Mouse (Mus musculus): Measurements from ENCODE around the gene Tcte1. TPM values are rescaled to one million over a fixed set of nuclear protein-coding genes. Genes with fewer than 3 reads are reported as not detected.

Gene Tcte1
- polyA plus RNA-seq, 1 experiment from 2014 or later: 6.0 TPM

GRCm38 (mm10) chr17:45551249-45551796 is 28.1 kb downstream of the Tcte1 start:
- Histone ChIP-seq H3K36me3 (replicated peaks) (peaks cover 4% of the 10 kb centered on the region; the same call in 1 of the 2 replicates), H3K4me3 (no peak overlapping the region), H3K27me3 (replicated peaks) (peaks cover 16% of the 10 kb centered on the region), H3K9me3 (no peaks in the 10 kb centered on the region), H3K4me1 (peaks cover 46% of the 10 kb centered on the region), H3K4me2 (no peak overlapping the region), H3K9ac (no peak overlapping the region), H3K27ac (no peak overlapping the region)
- no peak for ATAC-seq (replicated peaks)
- WGBS: 44% methylated on average over 7 of the region's 7 CpGs

GRCm38 (mm10) chr17:45551816-45552451 is 28.7 kb downstream of the Tcte1 start:
- H3K4me2 ChIP-seq: no peak overlapping the region
- H3K9ac ChIP-seq: no peak overlapping the region
- H3K27me3 ChIP-seq (replicated peaks): peaks cover 12% of the 10 kb centered on the region; the same call in 1 of the 2 replicates
- no peak overlapping the region for H3K4me3 ChIP-seq
- ATAC-seq (replicated peaks): peak; percentile 10; the same call in 1 of the 2 replicates
- H3K27ac ChIP-seq: no peak overlapping the region
- H3K9me3 ChIP-seq: no peaks in the 10 kb centered on the region
- H3K36me3 ChIP-seq (replicated peaks): no peaks in the 10 kb centered on the region
- WGBS: 3% methylated on average over 8 of the region's 8 CpGs
- H3K4me1 ChIP-seq: peaks cover 49% of the 10 kb centered on the region

GRCm38 (mm10) chr17:45553065-45553464 is 29.8 kb downstream of the Tcte1 start:
- Histone ChIP-seq H3K4me2 (no peak overlapping the region), H3K9me3 (no peaks in the 10 kb centered on the region), H3K4me3 (no peak overlapping the region), H3K9ac (no peak overlapping the region), H3K27ac (no peak overlapping the region), H3K27me3 (replicated peaks) (peaks cover 5% of the 10 kb centered on the region; the same call in 1 of the 2 replicates), H3K4me1 (peaks cover 38% of the 10 kb centered on the region), H3K36me3 (replicated peaks) (no peaks in the 10 kb centered on the region)
- ATAC-seq (replicated peaks): no peak
- WGBS: 85% methylated on average over 3 of the region's 3 CpGs

- no peak for ATAC-seq (replicated peaks)
Measured at GRCm38 (mm10) chr17:45554420-45554819, 31.2 kb downstream of the Tcte1 start.

GRCm38 (mm10) chr17:45555452-45556106 is 32.3 kb downstream of the Tcte1 start, which contains the start of gene Nfkbie:
Gene Nfkbie, plus strand, starts transcription at chr17:45555703.
- Histone ChIP-seq H3K36me3 (replicated peaks) (no peaks in the 10 kb centered on the region), H3K4me3 (peak within 1 kb of the TSS; percentile 53), H3K4me1 (peaks cover 25% of the 10 kb centered on the region), H3K9ac (peak within 1 kb of the TSS; percentile 53), H3K27ac (no peak within 1 kb of the TSS), H3K4me2 (peak within 1 kb of the TSS; percentile 94), H3K9me3 (no peaks in the 10 kb centered on the region), H3K27me3 (replicated peaks) (peaks cover 5% of the 10 kb centered on the region; the same call in 1 of the 2 replicates)
- WGBS: under 1% methylated on average over 45 of the region's 45 CpGs
- peak; percentile 68 for ATAC-seq (replicated peaks)

More at GRCm38 (mm10) chr17:45554420-45554819, 31.2 kb downstream of the Tcte1 start:
- Histone ChIP-seq H3K27ac (no peak overlapping the region), H3K27me3 (replicated peaks) (peaks cover 5% of the 10 kb centered on the region; the same call in 1 of the 2 replicates), H3K36me3 (replicated peaks) (no peaks in the 10 kb centered on the region), H3K4me1 (peaks cover 34% of the 10 kb centered on the region), H3K4me3 (no peak overlapping the region), H3K9me3 (no peaks in the 10 kb centered on the region), H3K9ac (no peak overlapping the region), H3K4me2 (no peak overlapping the region)
- WGBS: 57% methylated on average over 1 of the region's 1 CpGs

GRCm38 (mm10) chr17:45556107-45556489 is 32.9 kb downstream of the Tcte1 start:
- peaks cover 5% of the 10 kb centered on the region; the same call in 1 of the 2 replicates for H3K27me3 ChIP-seq (replicated peaks)
- WGBS: 2% methylated on average over 14 of the region's 14 CpGs
- H3K27ac ChIP-seq: no peak overlapping the region
- H3K4me1 ChIP-seq: peaks cover 25% of the 10 kb centered on the region
- H3K4me2 ChIP-seq: peak overlapping the region; percentile 94
- H3K9ac ChIP-seq: peak overlapping the region; percentile 53
- no peaks in the 10 kb centered on the region for H3K36me3 ChIP-seq (replicated peaks)
- no peak for ATAC-seq (replicated peaks)
- H3K4me3 ChIP-seq: peak overlapping the region; percentile 53
- no peaks in the 10 kb centered on the region for H3K9me3 ChIP-seq

- no peak overlapping the region for H3K9ac ChIP-seq
- H3K4me3 ChIP-seq: peak overlapping the region; percentile 53; the same call in 1 of the 2 replicates
- whole genome bisulfite sequencing: 78% methylated on average over 3 of the region's 3 CpGs
- peaks cover 5% of the 10 kb centered on the region; the same call in 1 of the 2 replicates for H3K27me3 ChIP-seq (replicated peaks)
- H3K4me1 ChIP-seq: peaks cover 20% of the 10 kb centered on the region
- H3K4me2 ChIP-seq: peak overlapping the region; percentile 94
- no peaks in the 10 kb centered on the region for H3K36me3 ChIP-seq (replicated peaks)
- no peak overlapping the region for H3K27ac ChIP-seq
- ATAC-seq (replicated peaks): no peak
- no peaks in the 10 kb centered on the region for H3K9me3 ChIP-seq
Measured at GRCm38 (mm10) chr17:45556514-45557245, 33.4 kb downstream of the Tcte1 start.

GRCm38 (mm10) chr17:45557246-45557824 is 34.1 kb downstream of the Tcte1 start:
- H3K36me3 ChIP-seq (replicated peaks): no peaks in the 10 kb centered on the region
- H3K9me3 ChIP-seq: no peaks in the 10 kb centered on the region
- no peak overlapping the region for H3K9ac ChIP-seq
- H3K4me2 ChIP-seq: no peak overlapping the region
- peaks cover 5% of the 10 kb centered on the region; the same call in 1 of the 2 replicates for H3K27me3 ChIP-seq (replicated peaks)
- ATAC-seq (replicated peaks): no peak
- H3K4me1 ChIP-seq: peaks cover 16% of the 10 kb centered on the region
- 70% methylated on average over 7 of the region's 7 CpGs for WGBS
- no peak overlapping the region for H3K27ac ChIP-seq
- no peak overlapping the region for H3K4me3 ChIP-seq

GRCm38 (mm10) chr17:45557998-45558862 is 35.0 kb downstream of the Tcte1 start:
- ATAC-seq (replicated peaks): no peak
- Histone ChIP-seq H3K27me3 (replicated peaks) (peaks cover 5% of the 10 kb centered on the region; the same call in 1 of the 2 replicates), H3K4me3 (no peak overlapping the region), H3K27ac (no peak overlapping the region), H3K36me3 (replicated peaks) (no peaks in the 10 kb centered on the region), H3K9me3 (no peaks in the 10 kb centered on the region), H3K4me1 (peaks cover 16% of the 10 kb centered on the region), H3K4me2 (no peak overlapping the region), H3K9ac (no peak overlapping the region)
- 71% methylated on average over 16 of the region's 16 CpGs for WGBS

- H3K9ac ChIP-seq: no peak overlapping the region
- H3K4me1 ChIP-seq: peaks cover 23% of the 10 kb centered on the region
- no peak for ATAC-seq (replicated peaks)
- H3K27me3 ChIP-seq (replicated peaks): peaks cover 3% of the 10 kb centered on the region; the same call in 1 of the 2 replicates
- no peak overlapping the region for H3K4me3 ChIP-seq
- no peak overlapping the region for H3K4me2 ChIP-seq
- WGBS: 86% methylated on average over 15 of the region's 15 CpGs
- no peaks in the 10 kb centered on the region for H3K9me3 ChIP-seq
- H3K27ac ChIP-seq: no peak overlapping the region
- no peaks in the 10 kb centered on the region for H3K36me3 ChIP-seq (replicated peaks)
Measured at GRCm38 (mm10) chr17:45559732-45560525, 36.7 kb downstream of the Tcte1 start.

All from midbrain, embryonic 15.5 days (tissue).